Mouse (Mus musculus) urinary bladder, postnatal 10 days (tissue): ENCODE measurements around the gene Slc35f4.
A peak's percentile ranks its signal among the peaks of the same experiment; 100 is the strongest.

Experiments used
- DNase-seq: peaks from one replicate; pipeline ENCODE4 v3.0.0; 2022; ENCODE audit warnings: low spot score

Gene Slc35f4

DNA sequence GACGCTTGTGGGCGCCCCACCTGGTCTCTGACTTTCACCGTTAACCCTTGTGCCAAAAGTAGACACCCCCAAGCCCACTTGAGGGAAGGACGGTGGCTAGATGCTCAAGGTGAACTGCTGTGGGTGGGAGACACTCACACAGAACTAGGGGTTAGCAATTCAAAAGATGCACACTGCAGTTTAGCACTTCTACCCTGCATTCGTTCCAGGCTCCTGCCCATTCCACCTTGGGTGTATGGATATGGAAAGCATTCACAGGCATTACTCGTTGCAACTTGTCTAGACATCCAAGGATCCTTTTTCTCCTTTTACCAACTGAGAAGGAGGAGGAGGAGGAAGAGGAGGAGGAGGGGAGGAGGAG, at the start of gene Slc35f4:
Slc35f4 (minus strand) TSS at position 116 of the 361 bp plus-strand sequence.
- no peak for DNase-seq

DNA sequence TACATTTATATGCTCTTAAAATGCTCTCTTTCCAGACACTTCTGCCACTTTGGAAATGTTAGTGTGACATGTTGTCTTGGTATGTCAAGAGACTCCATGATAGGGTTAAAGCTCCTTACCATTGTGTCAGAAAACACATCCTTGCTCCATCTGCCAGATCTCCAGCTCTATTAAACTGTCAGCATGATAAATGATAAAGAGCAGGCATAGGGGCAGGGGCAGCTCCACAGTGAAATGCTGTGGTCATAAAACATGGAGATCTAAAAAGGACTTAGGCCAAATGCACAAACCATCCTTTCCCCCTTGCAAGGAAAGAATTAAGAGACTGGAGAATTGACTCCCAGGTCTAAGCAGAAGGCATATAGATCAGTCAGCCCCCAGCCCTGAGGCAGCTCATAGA, 42.5 kb upstream of the Slc35f4 start:
- DNase-seq: no peak

DNA sequence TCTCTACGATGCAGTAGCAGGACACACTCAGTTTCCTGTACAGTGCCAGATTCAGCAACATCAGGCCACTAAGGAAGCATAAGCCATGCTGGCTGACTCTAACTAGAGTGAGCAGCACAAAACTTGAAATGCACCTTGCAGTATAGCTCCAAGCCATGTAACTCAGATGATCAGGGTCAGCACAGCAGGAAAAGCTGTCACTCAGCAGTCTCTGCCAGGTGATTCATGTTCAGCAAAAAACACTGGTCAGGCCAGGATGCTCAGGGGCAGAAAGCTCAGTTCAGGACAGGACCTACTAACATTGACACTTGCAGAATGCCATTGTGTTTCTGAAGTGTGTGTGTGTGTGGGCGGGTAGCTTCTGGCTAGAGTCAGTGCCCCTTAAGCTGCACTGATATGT, 34.9 kb upstream of the Slc35f4 start:
- no peak for DNase-seq

DNA sequence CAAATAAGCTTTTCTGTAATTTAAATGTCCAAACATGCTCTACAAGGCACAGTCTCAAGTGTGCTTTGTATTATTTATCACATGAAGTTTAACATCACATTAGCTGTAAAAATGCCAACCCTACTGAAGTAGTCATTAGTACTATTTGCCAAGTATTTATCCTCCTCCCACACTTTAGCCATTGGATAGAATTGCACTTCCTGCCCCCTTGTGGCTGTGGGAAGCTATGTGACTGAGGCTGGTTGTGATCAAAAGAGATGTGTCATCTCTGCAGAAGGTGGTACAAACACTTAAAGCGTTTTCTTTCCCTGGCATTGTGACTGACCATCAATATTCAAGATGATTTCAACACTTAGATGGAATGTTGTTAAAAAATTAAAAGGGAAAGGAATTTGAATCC, 14.3 kb upstream of the Slc35f4 start:
- DNase-seq: no peak

DNA sequence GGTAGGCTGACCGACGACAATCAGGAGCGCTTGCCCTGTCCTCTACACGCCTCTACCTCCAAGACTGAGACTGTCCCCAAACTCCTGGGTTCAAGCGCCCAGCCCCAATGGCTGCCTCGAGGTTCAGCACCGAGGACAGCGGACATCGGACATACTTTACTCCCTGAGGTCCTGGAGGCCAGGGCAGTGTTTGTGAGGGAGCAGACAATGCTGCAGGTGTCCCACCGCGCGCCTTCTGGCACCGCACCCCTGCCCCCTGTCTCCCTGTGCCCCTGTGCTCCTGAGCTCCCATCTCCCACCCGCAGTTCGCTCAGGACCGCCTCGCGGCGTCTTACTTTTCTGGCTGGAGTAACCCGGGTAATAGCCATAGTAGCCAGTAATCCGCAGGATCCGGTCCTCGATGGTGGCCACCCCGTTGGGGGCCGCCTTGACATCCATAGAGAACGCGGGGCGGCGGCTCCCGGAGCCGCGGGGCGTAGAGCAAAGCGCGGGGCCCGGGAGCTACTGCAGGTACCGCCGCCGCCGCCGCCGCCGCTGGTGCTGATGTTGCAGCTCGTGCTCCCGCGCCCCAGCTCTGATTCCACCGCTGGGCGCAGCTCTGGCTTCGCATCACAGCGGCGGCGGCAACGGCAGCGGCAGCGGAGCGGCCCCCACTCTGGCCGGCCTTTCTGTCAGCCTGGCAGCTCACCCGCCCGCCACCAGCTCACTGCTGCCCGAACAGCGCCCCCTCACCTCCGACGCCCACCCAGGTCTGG, 493 bp downstream of the Slc35f4 start:
- peak; percentile 20 for DNase-seq

DNA sequence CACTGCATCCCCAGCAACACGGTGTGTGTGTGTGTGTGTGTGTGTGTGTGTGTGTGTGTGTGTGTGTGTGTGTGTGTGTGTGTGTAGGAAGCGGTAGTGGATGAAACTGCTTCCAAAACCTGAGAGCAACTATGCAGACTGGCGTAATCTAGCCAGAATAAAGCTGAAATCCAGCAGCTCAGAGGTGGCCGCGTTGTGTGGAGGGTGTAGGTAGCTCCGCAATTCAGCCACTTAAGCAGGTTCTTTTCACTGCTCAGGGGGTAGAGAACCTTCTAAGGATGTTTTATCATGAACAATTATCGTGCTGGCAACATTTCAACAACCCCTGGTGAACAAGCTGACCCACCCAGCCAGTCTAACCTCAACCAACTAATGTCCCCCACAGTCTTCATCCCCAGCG, 1.2 kb downstream of the Slc35f4 start:
- no peak for DNase-seq

DNA sequence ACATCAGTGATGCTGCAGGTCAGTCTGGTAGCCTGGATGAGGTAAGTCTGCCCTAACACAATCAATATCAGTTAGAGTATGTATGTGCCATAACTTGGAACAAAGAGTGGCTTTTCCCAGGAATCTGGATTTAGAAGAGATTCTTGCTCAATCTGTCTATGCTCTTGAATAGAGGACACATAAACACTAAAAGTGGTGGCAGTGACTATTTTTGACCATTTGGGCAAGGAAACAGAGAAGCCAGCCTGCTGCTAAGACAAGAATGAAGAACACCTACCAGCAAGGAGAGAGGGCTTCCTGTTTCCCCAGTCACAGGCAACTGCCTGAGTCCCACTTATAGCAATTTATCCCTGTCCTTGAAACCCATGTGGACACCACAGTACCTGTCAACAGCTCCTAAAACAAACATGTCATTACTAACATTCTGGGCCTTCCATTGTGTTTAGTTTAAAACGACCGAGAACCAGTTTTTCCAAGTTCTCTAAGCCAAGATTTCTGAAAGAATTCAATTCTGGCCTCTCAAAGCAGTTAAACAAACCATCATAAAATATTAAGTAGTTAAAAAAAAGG, 10.7 kb downstream of the Slc35f4 start:
- DNase-seq: no peak

DNA sequence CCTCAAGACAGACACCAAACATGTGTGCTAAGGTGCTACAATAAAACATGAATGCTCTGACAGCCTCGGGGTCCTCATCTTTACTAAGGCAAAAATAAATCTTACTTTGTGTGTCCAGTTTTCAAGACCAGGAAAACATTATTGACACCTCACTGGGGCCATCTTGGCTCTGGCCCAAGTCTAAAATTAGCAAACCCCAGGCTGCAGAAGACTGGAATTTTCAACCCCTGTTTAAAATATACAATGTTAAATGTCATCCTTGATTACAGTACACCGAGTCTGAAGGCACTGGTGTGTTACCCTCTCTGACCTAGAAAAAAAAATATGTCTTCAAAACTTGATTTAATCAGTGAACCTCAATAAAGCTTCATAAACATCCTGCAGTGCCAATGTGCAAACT, 11.7 kb downstream of the Slc35f4 start:
- DNase-seq: no peak

DNA sequence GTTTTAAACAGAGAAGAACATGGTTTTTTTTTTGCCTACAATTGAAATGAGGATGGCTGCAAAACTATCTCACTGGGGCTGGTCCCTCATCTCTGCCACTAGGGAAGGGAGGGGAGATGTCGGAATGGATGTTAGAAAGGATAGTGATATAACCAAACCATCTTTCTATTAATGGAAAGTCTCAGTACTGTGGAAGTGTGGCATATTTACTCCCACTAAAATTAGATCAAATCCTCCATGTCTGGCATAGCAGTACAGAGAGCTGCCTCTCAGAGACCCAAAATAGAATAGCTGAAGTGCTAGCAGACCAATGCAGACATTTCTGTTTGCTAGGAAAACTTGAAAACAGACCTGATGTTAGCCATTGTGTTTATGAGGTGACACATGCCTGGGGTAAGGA, 30.7 kb downstream of the Slc35f4 start:
- no peak for DNase-seq

DNA sequence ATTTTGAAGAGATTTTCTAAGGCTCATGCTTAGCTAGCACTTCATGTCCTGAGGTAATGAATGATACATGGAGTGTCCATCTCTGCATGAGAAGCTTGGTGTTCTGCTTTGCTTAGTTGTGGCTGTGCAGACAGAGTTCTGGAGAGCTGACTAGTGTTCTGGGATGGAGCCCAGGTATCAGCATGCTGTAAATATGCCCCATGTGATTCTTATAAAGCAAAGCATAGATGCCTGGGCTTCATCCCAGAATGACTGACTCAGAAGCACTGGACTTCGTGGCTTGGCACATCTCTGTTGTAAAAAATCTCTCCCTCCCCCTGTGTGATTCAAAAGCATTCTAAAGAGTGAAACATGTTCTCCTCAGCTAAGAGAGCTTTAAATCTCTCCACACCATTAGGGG, 32.1 kb downstream of the Slc35f4 start:
- DNase-seq: no peak

DNA sequence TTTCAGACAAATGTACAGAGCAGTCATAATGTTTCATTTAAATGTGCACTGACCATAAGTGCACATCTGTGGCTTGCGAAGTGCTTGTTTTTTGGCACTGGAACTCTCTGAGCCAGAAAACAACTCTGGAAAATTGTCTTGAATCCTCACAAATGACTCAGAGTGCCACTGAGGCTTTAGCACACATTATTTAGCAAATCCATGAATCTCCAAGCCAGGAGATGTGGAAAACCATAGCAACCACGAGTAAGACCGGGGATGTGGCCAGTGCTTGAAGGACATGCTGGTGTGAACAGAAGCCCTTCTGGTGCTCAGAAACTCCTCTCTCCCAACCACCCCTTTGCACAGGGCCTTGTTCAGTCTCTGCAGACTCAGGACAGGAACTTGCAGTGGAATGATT, 33.3 kb downstream of the Slc35f4 start:
- no peak for DNase-seq

DNA sequence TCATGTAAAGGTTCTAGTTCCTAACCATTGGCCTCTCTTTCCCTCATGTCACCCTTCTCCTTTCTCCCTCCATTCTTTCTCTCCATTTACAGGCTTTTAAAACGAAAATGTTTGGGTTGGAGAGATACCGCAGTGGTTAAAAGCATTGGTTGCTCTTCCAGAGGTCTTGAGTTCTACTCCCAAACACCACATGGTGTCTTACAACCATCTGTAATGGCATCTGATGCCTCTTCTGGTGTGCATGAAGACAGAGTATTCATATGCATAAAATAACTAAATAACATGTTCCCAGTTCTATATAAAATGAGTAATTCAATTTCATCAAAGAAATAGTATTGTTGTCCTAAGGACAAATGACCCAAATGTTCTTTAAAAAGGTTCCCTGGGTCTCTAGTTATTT, 49.2 kb downstream of the Slc35f4 start:
- no peak for DNase-seq

DNA sequence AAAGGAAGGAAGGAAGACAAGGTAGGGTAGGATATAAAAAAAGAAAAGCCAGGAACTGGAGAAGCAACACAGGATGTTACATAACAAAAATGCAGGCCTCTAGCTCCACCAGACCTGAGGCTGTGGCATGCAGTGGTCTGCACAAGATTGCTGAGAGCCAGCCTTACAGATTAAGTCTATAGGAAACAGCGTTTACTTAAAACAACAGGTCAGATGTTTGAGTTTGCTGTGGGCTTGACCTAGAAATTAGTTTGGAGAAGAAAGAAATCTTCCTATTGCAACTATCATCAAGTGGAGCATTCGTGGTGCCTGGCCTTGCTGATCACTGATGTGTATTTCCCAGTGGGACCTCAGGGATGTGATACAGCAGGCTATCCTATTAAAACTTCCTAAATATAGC, 64.1 kb downstream of the Slc35f4 start:
- DNase-seq: no peak

DNA sequence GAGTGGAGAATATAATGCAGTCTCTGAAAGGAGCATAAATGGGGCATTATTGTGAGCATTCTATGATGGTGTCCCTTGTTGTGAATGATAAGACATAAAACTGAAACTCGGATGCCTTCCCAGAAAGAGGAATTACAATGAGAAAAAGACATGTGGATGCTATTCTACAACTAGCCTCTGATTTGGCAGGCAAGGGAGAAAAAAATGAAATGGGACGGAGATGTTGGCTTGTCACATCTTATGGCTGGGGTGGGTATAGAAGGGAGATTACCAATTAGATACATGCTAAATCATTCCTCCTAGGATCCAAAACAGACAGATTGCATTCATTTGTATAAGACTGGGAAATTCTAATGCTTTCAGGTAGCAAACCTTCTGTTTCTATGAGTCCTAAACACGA, 65.0 kb downstream of the Slc35f4 start:
- no peak for DNase-seq

DNA sequence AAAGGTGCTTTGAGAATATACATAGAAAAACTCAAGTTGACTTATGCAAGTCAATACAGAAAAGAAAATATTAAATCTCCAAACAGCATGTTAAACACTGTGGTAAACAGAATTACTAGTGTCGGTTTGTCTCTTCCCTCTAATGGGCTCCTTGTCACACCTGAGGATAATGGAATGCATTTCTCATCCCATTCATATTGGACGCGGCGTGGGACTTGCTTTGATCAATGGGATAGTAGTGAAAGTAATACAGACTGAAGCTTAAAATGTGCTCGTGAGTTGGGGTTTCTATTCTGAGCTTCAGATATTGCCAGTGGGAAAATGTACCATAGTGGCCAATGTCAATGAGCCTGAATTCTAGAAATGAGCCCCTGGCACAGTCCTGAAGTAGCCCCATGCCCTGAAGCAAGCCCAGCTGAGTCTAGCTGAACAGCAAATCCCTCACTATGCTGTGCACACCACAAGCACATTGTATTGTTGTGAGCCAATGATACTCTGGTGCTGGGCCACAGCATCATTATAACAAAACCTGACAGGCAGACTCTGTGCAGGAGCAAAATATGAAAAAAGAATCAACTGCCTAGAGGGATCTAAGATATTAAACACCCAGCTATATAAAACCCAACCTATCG, 71.4 kb downstream of the Slc35f4 start:
- DNase-seq: no peak

DNA sequence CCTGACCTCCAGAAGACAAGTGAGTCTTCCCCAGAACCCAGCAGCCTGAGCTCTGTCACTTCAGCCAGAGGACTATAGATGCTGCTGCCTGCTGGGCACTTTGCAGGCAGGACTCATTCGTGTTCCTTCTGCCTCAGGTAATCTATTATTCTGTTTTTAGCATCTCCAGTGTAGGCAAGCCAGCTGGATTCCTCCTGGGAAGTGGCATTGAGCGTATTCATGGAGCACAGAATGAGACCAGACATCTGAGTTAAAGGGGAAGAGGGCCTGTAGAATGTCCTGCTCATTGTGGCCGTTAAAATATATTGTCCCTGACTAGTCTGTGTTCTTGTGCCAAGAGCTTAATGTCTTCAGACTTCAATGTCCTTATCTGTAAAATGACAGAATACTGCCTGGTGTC, 72.1 kb downstream of the Slc35f4 start:
- DNase-seq: no peak

DNA sequence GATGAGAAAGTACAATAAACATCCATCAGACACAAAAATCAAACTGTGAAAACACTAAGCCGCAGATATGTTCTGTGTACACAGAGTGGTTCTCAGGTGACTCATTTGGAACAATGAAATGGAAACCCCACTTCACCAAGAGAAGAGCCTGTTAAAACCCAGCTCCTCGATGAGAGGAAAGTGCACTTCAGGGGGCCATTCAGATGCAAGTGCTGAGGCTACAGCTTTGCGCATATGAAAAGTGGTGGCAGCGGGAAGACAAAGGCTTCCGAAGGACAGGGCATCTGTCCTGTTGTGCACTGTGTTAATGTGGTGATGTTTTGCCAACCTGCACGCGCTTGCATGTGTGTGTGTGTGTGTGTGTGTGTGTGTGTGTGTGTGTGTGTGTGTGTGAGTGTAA, 78.2 kb downstream of the Slc35f4 start:
- DNase-seq: no peak

DNA sequence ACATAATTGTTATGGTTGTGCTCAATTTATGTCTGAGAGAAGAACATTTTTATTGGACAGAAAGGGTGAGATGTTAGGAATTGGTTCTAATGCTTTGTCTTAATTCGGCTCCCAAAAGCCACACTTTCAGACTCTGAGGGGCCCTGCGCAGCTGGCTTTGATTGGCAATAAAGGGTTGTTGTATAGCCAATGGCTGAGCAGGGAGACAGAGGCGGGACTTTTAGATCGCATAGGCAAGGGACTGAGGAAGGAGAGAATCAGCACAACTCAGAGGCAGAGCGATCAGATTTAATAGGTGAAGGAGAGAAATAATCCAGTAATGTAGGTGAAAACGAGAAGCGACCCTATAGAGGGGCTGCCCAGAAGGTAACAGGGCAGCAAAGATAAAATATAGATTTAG, 79.4 kb downstream of the Slc35f4 start:
- DNase-seq: no peak

DNA sequence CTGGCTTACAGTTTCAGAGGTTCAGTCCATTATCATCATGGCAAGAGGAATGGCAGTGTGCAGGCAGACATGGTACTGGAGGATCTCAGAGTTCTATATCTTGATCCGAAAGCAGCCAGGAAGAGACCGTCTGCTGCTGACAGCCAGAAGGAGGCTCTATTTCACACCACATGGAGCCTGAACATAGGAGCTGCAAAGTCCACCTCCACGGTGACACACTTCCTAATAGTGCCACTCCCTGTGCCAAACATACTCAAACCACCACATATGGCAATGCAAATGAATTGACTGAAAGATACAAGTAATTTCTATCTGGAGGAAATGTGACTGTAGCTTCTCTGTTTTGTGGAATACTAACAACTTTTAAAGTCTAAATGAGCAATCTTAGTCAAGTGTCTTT, 89.0 kb downstream of the Slc35f4 start:
- DNase-seq: no peak

DNA sequence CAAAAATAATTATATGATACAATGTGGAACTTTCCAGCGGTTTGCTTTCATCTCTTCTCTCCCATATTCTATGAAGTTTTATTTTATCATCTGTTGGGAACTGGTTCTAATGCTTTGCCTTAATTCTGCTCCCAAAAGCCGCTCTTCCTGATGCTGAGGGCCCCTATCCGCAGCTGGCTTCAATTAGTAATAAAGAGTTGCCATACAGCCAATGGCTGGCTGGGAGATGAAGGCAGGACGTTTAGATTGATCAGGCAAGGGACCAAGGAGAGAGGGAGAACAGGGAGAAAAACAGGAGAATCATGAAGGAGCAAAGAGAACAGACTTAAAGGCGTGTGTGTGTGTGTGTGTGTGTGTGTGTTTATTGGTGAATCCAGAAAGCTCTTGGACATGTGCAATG, 94.0 kb downstream of the Slc35f4 start:
- no peak for DNase-seq

DNA sequence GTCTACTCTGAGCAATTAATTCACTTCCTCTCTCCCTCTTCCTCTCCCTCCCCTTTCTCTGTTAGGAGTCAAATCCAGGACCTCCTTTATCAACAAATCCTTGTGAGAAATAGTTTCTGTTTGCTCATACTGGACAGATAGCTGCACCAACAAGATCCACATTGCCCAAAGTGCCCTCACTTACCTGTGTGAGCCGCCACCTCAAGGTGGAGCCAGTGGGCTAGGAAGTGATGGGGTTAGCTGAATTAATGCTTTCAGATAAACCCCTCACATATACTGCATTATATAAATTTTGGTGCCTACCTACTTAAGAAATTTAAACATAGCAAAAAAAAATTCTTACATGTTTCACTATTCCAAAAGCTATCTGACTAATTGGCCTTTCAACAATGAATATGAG, 133.4 kb downstream of the Slc35f4 start:
- DNase-seq: no peak

DNA sequence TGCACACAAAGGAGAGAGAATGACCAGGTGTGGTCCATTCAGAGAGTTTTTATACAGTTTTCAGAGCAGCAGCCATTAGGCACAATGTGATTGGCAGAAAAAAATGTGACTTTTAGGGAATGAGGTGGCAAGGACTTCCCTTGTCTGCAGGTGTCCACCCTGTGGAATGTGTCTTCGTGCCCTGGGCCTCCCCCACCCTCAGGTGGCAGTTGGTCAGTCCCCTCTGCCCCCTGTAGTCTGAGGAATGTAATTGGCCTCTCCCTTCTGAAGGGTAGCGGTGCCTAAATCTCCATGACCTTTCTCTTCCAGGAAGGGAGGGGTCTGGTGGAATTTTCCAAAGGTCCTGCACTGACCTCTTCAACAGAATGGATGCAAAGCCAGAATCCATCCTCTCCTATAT, 163.7 kb downstream of the Slc35f4 start:
- DNase-seq: no peak

DNA sequence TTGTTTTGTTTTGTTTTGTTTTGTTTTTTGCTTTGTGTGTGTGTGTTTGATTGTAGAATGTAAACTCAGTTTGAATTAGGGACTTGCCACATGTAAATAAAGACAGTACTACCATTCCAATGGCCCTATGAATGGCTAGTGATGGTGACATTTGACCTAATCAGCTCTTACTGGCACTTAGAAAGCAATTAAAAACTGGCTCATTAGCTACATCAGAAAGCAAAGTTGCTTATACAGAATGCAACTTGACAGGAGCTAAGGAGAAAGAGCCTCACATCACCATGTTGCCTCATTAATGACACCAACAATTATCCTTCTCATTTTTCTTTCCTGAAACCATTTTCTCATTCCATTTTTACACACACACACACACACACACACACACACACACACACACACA, 170.3 kb downstream of the Slc35f4 start:
- DNase-seq: no peak

DNA sequence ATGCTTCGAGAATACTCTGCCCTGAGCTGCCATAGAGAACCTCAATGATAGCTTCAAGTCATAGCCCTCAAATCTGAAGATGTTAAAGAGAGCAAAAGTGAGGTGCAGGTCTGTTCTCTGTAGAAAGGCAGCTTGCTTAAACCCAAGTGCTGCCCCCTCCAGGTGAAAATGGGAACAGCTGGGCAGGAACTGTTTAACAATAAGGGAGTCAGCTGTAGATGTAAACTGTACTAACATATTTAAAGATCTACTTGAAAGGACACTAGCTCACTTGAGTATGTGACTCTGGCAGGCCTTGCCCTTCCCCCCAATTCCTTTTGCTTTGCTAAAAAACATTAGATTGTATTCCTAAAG, 177.0 kb downstream of the Slc35f4 start:
- DNase-seq: no peak
